Mouse (Mus musculus): ENCODE data around the gene Polr2f. TPM values are rescaled to one million over a fixed set of nuclear protein-coding genes. Genes with fewer than 3 reads are reported as not detected.
A peak's percentile ranks its signal among the peaks of the same experiment; 100 is the strongest.

Polr2f gene
- polyA plus RNA-seq (2011; ENCODE audit: insufficient read depth, insufficient read length, low read depth, missing spikeins) = 162 and 166 TPM in 2 replicates

- Histone ChIP-seq H3K4me3 (ENCODE audit: low read depth, low read length) (peak within 1 kb of the TSS; percentile 84), H3K9ac (ENCODE audit: low read depth, poor library complexity, severe bottlenecking) (peak within 1 kb of the TSS; percentile 35), H3K9me3 (replicated peaks; ENCODE audit: control insufficient read depth, insufficient read depth, low read length, poor library complexity, severe bottlenecking) (no peaks in the 10 kb centered on the region), H3K27me3 (ENCODE audit: control insufficient read depth, insufficient read depth, low read length, poor library complexity, severe bottlenecking) (no peaks in the 10 kb centered on the region), H3K36me3 (ENCODE audit: control insufficient read depth, insufficient read depth, low read length, poor library complexity, severe bottlenecking) (peaks cover 16% of the 10 kb centered on the region), H3K4me1 (ENCODE audit: control insufficient read depth, insufficient read depth, low read length) (peaks cover 2% of the 10 kb centered on the region), H3K27ac (ENCODE audit: insufficient read depth, low read length) (no peak within 1 kb of the TSS)
- TF ChIP-seq POLR2A (IDR thresholded peaks at IDR 0.05; ENCODE audit: insufficient read depth, low read length) (peak; percentile 90), CTCF (IDR thresholded peaks at IDR 0.05; ENCODE audit: low read depth, low read length) (no peak), EP300 (IDR thresholded peaks at IDR 0.05; ENCODE audit: insufficient read depth, low read depth, low read length) (peak; percentile 39; the same call in 1 of the 2 replicates)
These were observed at the start of gene Polr2f, which contains the start of gene 1700088E04Rik for GRCm38 (mm10) chr15:79140866-79141565. Polr2f (plus strand) TSS chr15:79141009. 1700088E04Rik (minus strand) TSS chr15:79141253.

DNA sequence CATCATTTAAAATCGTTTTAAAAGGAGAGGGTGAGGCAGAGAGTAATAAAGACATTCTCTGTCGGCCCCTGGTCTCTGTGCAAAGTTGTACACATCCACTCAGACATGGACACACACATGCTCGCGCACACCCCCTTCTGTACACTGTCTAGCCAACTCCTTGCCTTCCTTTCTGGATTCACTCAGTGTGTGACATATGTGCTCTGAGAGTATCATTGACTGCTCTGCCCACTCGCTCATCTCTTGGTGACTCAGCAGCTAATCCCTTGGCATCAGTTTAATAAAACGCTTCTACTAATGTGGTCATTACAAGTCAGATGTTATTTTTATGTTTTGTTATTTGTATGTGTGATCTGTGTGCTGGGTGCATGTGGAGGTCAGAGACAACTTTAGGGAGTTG lies 48.5 kb upstream of the Polr2f start:
- no peak for TF ChIP-seq CTCF (IDR thresholded peaks at IDR 0.05; ENCODE audit: low read depth, low read length)
- no peak for TF ChIP-seq POLR2A (IDR thresholded peaks at IDR 0.05; ENCODE audit: insufficient read depth, low read length)
- no peak for TF ChIP-seq EP300 (IDR thresholded peaks at IDR 0.05; ENCODE audit: insufficient read depth, low read depth, low read length)
- no peak overlapping the region for H3K9ac ChIP-seq (ENCODE audit: low read depth, poor library complexity, severe bottlenecking)
- H3K4me3 ChIP-seq (ENCODE audit: low read depth, low read length) = no peak overlapping the region
- H3K9me3 ChIP-seq (replicated peaks; ENCODE audit: control insufficient read depth, insufficient read depth, low read length, poor library complexity, severe bottlenecking) = no peaks in the 10 kb centered on the region
- peaks cover 61% of the 10 kb centered on the region for H3K36me3 ChIP-seq (ENCODE audit: control insufficient read depth, insufficient read depth, low read length, poor library complexity, severe bottlenecking)
- peaks cover 2% of the 10 kb centered on the region for H3K4me1 ChIP-seq (ENCODE audit: control insufficient read depth, insufficient read depth, low read length)
- no peaks in the 10 kb centered on the region for H3K27me3 ChIP-seq (ENCODE audit: control insufficient read depth, insufficient read depth, low read length, poor library complexity, severe bottlenecking)
- no peak overlapping the region for H3K27ac ChIP-seq (ENCODE audit: insufficient read depth, low read length)

DNA sequence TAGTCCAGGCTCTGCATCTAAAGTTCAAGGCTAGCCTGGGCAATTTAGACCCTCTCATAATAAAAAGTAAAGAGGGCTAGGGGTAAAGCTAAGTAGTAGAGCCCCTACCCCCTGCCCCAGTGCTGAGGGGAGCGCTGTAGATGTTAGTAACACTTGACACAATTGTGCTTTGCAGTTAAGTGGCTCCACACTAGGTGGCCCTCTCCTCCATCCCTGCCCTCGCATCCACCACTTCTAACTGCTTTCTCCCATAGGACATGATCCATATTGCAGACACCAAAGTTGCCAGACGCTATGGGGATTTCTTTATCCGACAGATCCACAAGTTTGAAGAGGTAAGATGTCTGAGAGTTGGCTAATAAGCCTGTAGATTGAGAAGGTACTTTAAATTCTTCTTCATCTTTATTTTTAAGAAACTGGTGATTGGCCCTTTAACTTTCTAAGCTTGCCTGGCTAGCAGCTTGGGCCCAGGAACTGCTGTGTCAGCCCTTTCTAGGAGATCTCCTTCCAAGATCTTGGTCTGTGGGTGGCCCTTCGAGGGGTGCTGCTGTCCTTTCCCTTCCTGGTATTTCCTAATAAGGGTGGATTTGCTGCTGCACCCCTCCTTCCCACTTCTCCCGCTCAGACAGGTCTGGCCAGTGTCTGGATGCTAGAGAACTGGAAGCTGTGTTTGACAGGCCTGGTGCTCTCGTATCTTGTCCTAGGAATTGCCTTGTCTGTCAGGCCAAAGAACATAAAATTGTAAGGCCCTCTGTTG lies 47.5 kb upstream of the Polr2f start:
- no peak overlapping the region for H3K4me3 ChIP-seq (ENCODE audit: low read depth, low read length)
- H3K27me3 ChIP-seq (ENCODE audit: control insufficient read depth, insufficient read depth, low read length, poor library complexity, severe bottlenecking) = no peaks in the 10 kb centered on the region
- H3K27ac ChIP-seq (ENCODE audit: insufficient read depth, low read length) = no peak overlapping the region
- no peak overlapping the region for H3K9ac ChIP-seq (ENCODE audit: low read depth, poor library complexity, severe bottlenecking)
- H3K9me3 ChIP-seq (replicated peaks; ENCODE audit: control insufficient read depth, insufficient read depth, low read length, poor library complexity, severe bottlenecking) = no peaks in the 10 kb centered on the region
- peaks cover 56% of the 10 kb centered on the region for H3K36me3 ChIP-seq (ENCODE audit: control insufficient read depth, insufficient read depth, low read length, poor library complexity, severe bottlenecking)
- peaks cover 2% of the 10 kb centered on the region for H3K4me1 ChIP-seq (ENCODE audit: control insufficient read depth, insufficient read depth, low read length)
- TF ChIP-seq CTCF (IDR thresholded peaks at IDR 0.05; ENCODE audit: low read depth, low read length) = peak; percentile 75
- no peak for TF ChIP-seq EP300 (IDR thresholded peaks at IDR 0.05; ENCODE audit: insufficient read depth, low read depth, low read length)

DNA sequence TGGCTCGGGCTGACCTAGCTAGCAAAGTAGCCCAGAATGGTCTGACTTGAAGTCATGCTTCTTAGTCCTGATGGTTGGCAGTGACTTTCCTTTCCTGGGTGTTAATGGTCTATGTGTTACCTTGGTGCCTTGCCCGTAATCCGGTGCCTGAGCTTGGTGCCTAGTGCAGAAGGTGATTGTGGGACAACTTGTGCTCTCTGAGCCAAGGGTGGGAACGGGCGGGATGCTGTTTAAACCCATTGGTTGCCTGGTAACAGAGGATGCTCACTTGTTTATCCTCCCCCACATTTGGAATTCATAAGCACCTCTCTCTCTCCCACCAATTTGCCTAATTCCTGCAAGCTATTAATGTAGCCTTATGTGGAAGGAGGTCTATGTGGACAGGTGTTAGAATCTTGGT lies 45.3 kb upstream of the Polr2f start:
- no peaks in the 10 kb centered on the region for H3K9me3 ChIP-seq (replicated peaks; ENCODE audit: control insufficient read depth, insufficient read depth, low read length, poor library complexity, severe bottlenecking)
- no peak overlapping the region for H3K9ac ChIP-seq (ENCODE audit: low read depth, poor library complexity, severe bottlenecking)
- no peak overlapping the region for H3K27ac ChIP-seq (ENCODE audit: insufficient read depth, low read length)
- H3K4me3 ChIP-seq (ENCODE audit: low read depth, low read length) = no peak overlapping the region
- H3K36me3 ChIP-seq (ENCODE audit: control insufficient read depth, insufficient read depth, low read length, poor library complexity, severe bottlenecking) = peaks cover 39% of the 10 kb centered on the region
- H3K4me1 ChIP-seq (ENCODE audit: control insufficient read depth, insufficient read depth, low read length) = no peaks in the 10 kb centered on the region
- TF ChIP-seq CTCF (IDR thresholded peaks at IDR 0.05; ENCODE audit: low read depth, low read length) (no peak), EP300 (IDR thresholded peaks at IDR 0.05; ENCODE audit: insufficient read depth, low read depth, low read length) (no peak), POLR2A (IDR thresholded peaks at IDR 0.05; ENCODE audit: insufficient read depth, low read length) (no peak)
- no peaks in the 10 kb centered on the region for H3K27me3 ChIP-seq (ENCODE audit: control insufficient read depth, insufficient read depth, low read length, poor library complexity, severe bottlenecking)

- Histone ChIP-seq H3K27me3 (ENCODE audit: control insufficient read depth, insufficient read depth, low read length, poor library complexity, severe bottlenecking) (no peaks in the 10 kb centered on the region), H3K36me3 (ENCODE audit: control insufficient read depth, insufficient read depth, low read length, poor library complexity, severe bottlenecking) (peaks cover 28% of the 10 kb centered on the region), H3K9me3 (replicated peaks; ENCODE audit: control insufficient read depth, insufficient read depth, low read length, poor library complexity, severe bottlenecking) (no peaks in the 10 kb centered on the region), H3K9ac (ENCODE audit: low read depth, poor library complexity, severe bottlenecking) (no peak overlapping the region), H3K4me1 (ENCODE audit: control insufficient read depth, insufficient read depth, low read length) (no peaks in the 10 kb centered on the region), H3K27ac (ENCODE audit: insufficient read depth, low read length) (no peak overlapping the region), H3K4me3 (ENCODE audit: low read depth, low read length) (no peak overlapping the region)
- no peak for TF ChIP-seq EP300 (IDR thresholded peaks at IDR 0.05; ENCODE audit: insufficient read depth, low read depth, low read length)
- TF ChIP-seq POLR2A (IDR thresholded peaks at IDR 0.05; ENCODE audit: insufficient read depth, low read length) = no peak
- no peak for TF ChIP-seq CTCF (IDR thresholded peaks at IDR 0.05; ENCODE audit: low read depth, low read length)
These were observed 44.3 kb upstream of the Polr2f start for GRCm38 (mm10) chr15:79096556-79096955.

DNA sequence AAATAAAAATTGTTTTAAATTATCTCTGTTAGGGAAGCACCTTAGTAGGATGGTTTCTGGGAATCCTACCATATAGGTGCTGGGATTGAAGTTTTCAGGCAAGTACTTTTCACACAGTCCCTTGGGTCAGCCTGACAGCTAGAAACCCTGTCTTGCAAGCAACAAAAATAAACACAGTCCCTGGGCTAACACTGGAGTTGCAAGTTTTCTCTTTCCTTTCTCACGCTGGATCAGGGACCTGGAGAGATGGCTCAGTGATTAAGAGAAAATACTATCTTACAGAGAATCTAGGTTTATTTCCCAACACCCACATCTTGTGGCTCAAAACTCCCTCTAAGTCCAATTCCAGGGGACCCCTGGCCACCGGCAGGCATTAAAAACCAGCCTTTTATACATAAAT lies 43.7 kb upstream of the Polr2f start:
- no peak for TF ChIP-seq POLR2A (IDR thresholded peaks at IDR 0.05; ENCODE audit: insufficient read depth, low read length)
- TF ChIP-seq EP300 (IDR thresholded peaks at IDR 0.05; ENCODE audit: insufficient read depth, low read depth, low read length) = no peak
- H3K27me3 ChIP-seq (ENCODE audit: control insufficient read depth, insufficient read depth, low read length, poor library complexity, severe bottlenecking) = no peaks in the 10 kb centered on the region
- H3K27ac ChIP-seq (ENCODE audit: insufficient read depth, low read length) = no peak overlapping the region
- no peak overlapping the region for H3K9ac ChIP-seq (ENCODE audit: low read depth, poor library complexity, severe bottlenecking)
- H3K4me1 ChIP-seq (ENCODE audit: control insufficient read depth, insufficient read depth, low read length) = no peaks in the 10 kb centered on the region
- peaks cover 22% of the 10 kb centered on the region for H3K36me3 ChIP-seq (ENCODE audit: control insufficient read depth, insufficient read depth, low read length, poor library complexity, severe bottlenecking)
- H3K9me3 ChIP-seq (replicated peaks; ENCODE audit: control insufficient read depth, insufficient read depth, low read length, poor library complexity, severe bottlenecking) = no peaks in the 10 kb centered on the region
- no peak overlapping the region for H3K4me3 ChIP-seq (ENCODE audit: low read depth, low read length)
